Mouse (Mus musculus) splenic B cell, adult 2 months (primary cell): ENCODE measurements at regions not wholly inside any gene's neighbourhood (a gene's known extent, or its start where the extent isn't known, plus 50 kb on each side); places are given as distances from the start of the nearest gene placed in this dataset.

Experiments used
- DNase-seq: peaks from one replicate; pipeline ENCODE4 v3.0.0-alpha.2; 2011; ENCODE audit warnings: low read depth, low spot score
- H3K27me3 ChIP-seq: 2 replicates; pipeline ENCODE4 v1.6.1; 2012; ENCODE audit warnings: mild to moderate bottlenecking, low read length, moderate library complexity, mixed read lengths; ENCODE audit not compliant: control insufficient read depth, poor library complexity, insufficient read depth, severe bottlenecking
- H3K36me3 ChIP-seq: 2 replicates; pipeline ENCODE4 v1.6.1; 2012; ENCODE audit warnings: mild to moderate bottlenecking, low read length, moderate library complexity, mixed read lengths; ENCODE audit not compliant: control insufficient read depth, poor library complexity, insufficient read depth, severe bottlenecking

GRCm38 (mm10) chrX:11387200-11387940, 59.7 kb downstream of the H2al1j start:
- H3K27me3 ChIP-seq: no peaks in the 10 kb centered on the region
- DNase-seq: no peak
- H3K36me3 ChIP-seq: no peaks in the 10 kb centered on the region

DNA sequence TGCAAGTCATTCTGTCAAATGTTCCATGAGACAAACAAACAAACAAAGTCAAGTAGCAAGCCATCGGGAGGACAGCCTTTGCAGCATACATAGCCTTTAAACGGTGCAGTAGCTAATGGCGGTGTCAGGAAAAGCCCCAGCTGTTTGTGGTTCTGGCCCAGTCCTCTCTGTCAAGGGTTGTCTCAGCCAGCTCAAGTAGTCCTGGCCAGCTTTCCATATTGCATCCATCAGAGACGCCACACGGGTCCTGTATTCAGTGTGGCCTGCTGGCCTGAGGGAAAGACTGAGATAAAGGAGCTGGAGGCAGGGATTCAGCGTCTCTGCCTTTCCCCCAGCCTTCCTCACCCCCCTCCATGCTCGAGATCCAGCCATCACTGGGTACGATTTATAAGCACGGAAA, 61.2 kb downstream of the H2al1j start:
- no peak for DNase-seq
- H3K27me3 ChIP-seq: no peaks in the 10 kb centered on the region
- no peaks in the 10 kb centered on the region for H3K36me3 ChIP-seq

DNA sequence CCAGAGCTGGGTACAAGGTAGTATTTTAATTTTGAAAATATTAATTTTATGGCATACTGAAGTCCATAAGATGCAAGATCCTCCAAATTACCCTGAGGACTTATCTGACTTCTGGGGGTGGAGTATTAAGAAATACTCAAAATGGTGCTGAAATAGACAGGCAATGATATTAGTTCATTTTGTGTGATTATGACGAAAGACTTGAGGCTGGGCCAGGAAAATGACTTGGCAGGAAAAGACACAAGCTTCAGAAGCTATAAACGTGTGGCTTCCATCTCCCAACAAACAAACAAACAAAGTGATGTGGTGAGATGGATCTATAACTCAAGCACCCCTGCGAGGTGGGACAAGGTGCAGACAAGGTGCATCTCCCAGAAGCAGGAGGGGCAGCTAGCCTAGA, 72.8 kb downstream of the H2al1j start:
- no peaks in the 10 kb centered on the region for H3K36me3 ChIP-seq
- H3K27me3 ChIP-seq: no peaks in the 10 kb centered on the region
- no peak for DNase-seq

GRCm38 (mm10) chrX:11404369-11404768, 76.7 kb downstream of the H2al1j start:
- Histone ChIP-seq H3K36me3 (no peaks in the 10 kb centered on the region), H3K27me3 (no peaks in the 10 kb centered on the region)
- no peak for DNase-seq

- H3K27me3 ChIP-seq: no peaks in the 10 kb centered on the region
- DNase-seq: no peak
Measured at GRCm38 (mm10) chrX:11412316-11412826, 84.7 kb downstream of the H2al1j start.

DNA sequence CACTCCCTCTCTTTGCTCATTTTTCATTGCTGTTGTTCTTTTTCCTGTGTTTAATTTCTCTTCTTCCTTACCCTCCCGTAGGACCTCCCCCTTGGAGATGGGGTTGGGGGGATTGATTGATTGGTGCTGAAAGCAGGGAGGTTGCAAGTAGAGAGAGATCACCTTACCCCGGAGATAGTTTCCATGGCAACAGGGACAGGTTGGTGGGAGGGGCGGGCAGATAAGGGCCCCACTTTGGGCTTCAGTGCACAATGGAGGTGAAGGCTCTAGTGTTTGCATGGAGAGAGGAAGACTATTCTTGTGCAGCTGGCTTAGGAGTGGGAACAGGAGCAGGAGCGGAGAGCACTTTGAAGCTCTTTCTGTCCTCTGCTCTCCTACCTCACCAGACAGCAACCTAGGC, 88.0 kb downstream of the H2al1j start:
- DNase-seq: no peak
- Histone ChIP-seq H3K36me3 (no peaks in the 10 kb centered on the region), H3K27me3 (no peaks in the 10 kb centered on the region)

More at GRCm38 (mm10) chrX:11412316-11412826, 84.7 kb downstream of the H2al1j start:
- H3K36me3 ChIP-seq: no peaks in the 10 kb centered on the region

- DNase-seq: no peak
- no peaks in the 10 kb centered on the region for H3K27me3 ChIP-seq
- H3K36me3 ChIP-seq: no peaks in the 10 kb centered on the region
Measured at GRCm38 (mm10) chrX:11416510-11416909, 88.9 kb downstream of the H2al1j start.

DNA sequence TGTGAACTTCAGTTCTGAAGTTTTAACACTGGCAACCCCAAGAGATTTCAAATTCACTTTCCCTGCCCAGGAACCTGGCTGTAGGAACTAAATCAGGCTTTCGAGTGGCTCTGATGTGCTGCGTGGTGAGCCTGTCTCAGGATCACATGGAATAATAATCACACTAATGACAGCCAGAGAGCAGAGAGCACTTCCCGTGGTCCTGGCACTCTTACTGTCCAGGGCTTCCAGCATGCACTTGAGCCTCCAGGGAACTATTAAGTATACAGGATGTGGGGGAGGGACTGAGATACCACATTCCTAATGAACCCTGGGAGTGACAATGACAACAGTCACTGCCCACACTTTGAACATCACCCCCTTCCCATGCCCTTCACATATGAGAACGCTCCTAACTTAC, 90.2 kb downstream of the H2al1j start:
- H3K27me3 ChIP-seq: no peaks in the 10 kb centered on the region
- no peaks in the 10 kb centered on the region for H3K36me3 ChIP-seq
- no peak for DNase-seq

DNA sequence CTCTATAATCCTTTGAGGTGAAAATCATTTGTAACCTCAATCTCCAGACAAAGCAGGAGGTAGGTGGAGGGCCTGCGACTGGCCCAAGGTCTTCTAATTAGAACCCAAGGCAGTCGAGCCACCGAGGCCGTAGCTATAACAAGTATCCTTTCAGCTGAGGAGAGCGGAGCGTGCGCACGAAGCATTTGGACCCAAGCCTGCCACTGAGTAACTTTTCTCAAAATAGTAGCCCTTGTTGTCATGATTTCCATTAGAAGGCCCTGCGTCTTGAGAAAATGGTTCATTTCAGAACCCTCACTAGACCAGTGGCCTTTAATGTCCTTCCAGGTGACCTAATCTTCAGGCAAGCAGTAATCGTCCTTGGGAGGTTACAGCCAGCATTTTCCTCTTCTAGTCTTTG, 90.6 kb downstream of the H2al1j start:
- no peak for DNase-seq

DNA sequence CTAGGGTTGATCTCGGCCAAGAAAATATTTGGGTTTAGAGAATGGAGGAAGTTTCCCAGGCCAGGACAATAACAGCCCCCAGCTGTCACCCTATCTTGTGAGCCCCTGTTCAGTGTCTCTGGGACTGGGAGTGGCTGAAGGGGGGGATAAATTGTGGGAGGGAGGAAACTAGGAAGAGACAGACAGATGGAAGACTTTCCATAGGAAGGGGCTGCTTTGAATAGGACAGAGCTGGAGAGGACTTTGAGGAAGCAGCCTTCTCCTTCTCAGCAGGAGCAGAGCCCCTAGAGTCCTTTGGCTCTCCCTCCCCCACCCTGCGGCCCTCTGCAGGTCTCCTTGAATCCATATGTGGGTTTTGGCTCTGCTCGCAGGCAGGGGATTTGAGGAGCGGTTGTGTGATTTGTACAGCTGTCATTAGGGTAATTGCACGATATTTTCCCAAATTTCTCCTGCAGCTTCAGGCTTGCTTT, 91.6 kb downstream of the H2al1j start:
- H3K36me3 ChIP-seq: no peaks in the 10 kb centered on the region
- no peak for DNase-seq
- H3K27me3 ChIP-seq: no peaks in the 10 kb centered on the region

More for the DNA sequence above, 90.6 kb downstream of the H2al1j start:
- H3K27me3 ChIP-seq: no peaks in the 10 kb centered on the region
- H3K36me3 ChIP-seq: no peaks in the 10 kb centered on the region

DNA sequence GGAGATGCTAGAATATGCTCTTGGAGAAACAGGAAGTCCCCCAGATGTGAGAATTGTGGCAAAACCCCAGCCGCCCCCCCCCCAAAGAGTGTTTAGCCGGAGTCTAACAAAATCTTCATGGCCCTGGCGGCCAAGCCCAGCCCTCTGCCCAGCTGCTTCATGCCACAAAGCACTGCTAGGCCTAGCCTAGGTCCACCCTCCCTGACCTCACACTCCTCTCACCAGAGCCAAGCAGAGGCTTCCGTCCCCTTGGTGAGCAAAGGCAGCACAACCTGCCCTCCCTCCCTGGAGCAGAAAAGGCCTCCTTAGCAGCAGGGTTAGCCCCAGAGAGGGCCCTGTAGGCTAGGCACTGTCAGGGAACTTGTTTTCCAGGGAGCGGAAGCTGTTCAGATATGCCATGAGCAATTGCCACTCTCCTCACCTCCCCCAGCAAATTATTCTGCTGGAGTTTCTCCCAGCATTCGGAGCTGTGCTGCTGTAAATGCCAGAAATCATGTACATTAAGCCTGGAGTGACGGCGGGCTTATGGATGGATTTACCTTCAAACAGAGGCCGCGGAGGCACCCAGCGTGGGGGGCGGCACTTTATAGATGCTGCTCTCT, 104.9 kb downstream of the H2al1j start:
- H3K36me3 ChIP-seq: no peaks in the 10 kb centered on the region

DNA sequence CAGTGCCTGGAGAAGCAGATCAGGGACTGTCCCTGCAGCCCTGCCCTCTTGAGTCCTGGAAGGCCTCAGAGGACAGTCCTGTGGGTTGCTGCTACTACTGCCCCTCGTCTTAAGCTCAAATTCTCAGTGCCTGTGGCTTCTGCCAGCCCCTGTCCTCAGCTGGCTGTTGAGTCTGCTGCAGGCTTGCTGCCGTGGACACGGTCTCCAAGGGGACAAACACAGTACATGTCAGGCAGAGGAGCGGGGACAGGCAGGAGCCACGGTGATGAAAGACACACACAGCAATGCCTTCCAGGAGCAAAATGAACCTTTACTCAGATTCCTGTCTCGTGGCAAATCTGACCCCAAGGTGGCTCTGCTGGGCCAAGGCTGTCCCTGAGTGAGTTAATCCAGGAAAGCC, 107.7 kb downstream of the H2al1j start:
- DNase-seq: no peak
- Histone ChIP-seq H3K27me3 (no peaks in the 10 kb centered on the region), H3K36me3 (no peaks in the 10 kb centered on the region)

More for the DNA sequence above, 104.9 kb downstream of the H2al1j start:
- DNase-seq: no peak
- no peaks in the 10 kb centered on the region for H3K27me3 ChIP-seq

GRCm38 (mm10) chrX:11437151-11437944, 109.7 kb downstream of the H2al1j start:
- H3K27me3 ChIP-seq: no peaks in the 10 kb centered on the region
- no peaks in the 10 kb centered on the region for H3K36me3 ChIP-seq
- no peak for DNase-seq

GRCm38 (mm10) chrX:11443543-11443942, 115.9 kb downstream of the H2al1j start:
- Histone ChIP-seq H3K27me3 (no peaks in the 10 kb centered on the region), H3K36me3 (no peaks in the 10 kb centered on the region)
- DNase-seq: no peak

DNA sequence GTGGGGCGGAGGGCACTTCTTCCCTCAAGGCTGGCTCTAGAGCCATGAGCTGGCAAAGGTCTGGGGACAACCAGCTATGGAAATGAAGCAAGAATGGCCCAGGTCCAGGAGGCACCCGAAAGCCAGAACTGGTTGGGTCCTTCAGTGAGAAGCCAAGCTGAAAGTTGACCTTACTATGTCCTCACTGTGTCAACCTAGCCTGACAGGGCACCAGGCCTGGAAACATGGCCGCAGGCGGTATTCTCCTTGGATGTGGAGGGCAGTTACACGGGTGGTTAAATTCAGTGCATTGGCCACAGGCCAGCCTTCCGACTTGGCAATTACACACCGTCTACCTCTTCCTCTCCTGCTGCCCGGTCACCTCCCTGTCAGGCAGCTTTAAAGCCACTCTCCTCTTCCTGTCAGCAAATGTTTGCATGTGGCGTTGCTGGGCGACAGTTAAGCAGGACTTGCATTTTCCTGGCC, 116.7 kb downstream of the H2al1j start:
- Histone ChIP-seq H3K36me3 (no peaks in the 10 kb centered on the region), H3K27me3 (no peaks in the 10 kb centered on the region)
- no peak for DNase-seq
